Mouse (Mus musculus) liver, embryonic 11.5 days (tissue): ENCODE measurements around the gene Pde1c. TPM values are rescaled to one million over a fixed set of nuclear protein-coding genes. Genes with fewer than 3 reads are reported as not detected.

Source experiments
- ATAC-seq: fragments of 200-750 bp; cut with Nextera tagmentation; replicated peaks from 2 replicates; pipeline ENCODE4 v1.8.0; 2017; ENCODE audit warnings: moderate number of reproducible peaks, mild to moderate bottlenecking, moderate TSS enrichment, moderate library complexity; ENCODE audit not compliant: low FRiP score
- DNase-seq: peaks from one replicate; pipeline ENCODE4 v3.0.0-alpha.2; 2017; ENCODE audit warnings: low spot score
- H3K27ac ChIP-seq: fragments of 300-500 bp; sonication (generic); 2 replicates; pipeline ENCODE4 v1.5.1; 2014; ENCODE audit warnings: mild to moderate bottlenecking, low read depth, low read length, control low read depth
- H3K27me3 ChIP-seq: fragments of 300-500 bp; sonication (generic); replicated peaks from 2 replicates; pipeline ENCODE4 v1.6.1; 2014; ENCODE audit warnings: low read length, mixed read lengths; ENCODE audit not compliant: control insufficient read depth, insufficient read depth
- H3K36me3 ChIP-seq: fragments of 300-500 bp; sonication (generic); 2 replicates; pipeline ENCODE4 v1.6.1; 2014; ENCODE audit warnings: mild to moderate bottlenecking, low read length, moderate library complexity, mixed read lengths; ENCODE audit not compliant: control insufficient read depth, insufficient read depth
- H3K4me1 ChIP-seq: fragments of 300-500 bp; sonication (generic); replicated peaks from 2 replicates; pipeline ENCODE4 v1.6.1; 2014; ENCODE audit warnings: low read length, mixed read lengths; ENCODE audit not compliant: control insufficient read depth, insufficient read depth
- H3K4me2 ChIP-seq: fragments of 300-500 bp; sonication (generic); 2 replicates; pipeline ENCODE4 v1.6.1; 2014; ENCODE audit warnings: mild to moderate bottlenecking, control low read depth, moderate library complexity
- H3K4me3 ChIP-seq: fragments of 300-500 bp; sonication (generic); 2 replicates; pipeline ENCODE4 v1.5.1; 2014; ENCODE audit warnings: low read depth, low read length, control low read depth
- H3K9ac ChIP-seq: fragments of 300-500 bp; sonication (generic); 2 replicates; pipeline ENCODE4 v1.6.1; 2014; ENCODE audit warnings: low read depth, low read length, control low read depth
- H3K9me3 ChIP-seq: fragments of 300-500 bp; sonication (generic); 2 replicates; pipeline ENCODE4 v1.6.1; 2016; ENCODE audit warnings: low read length, inconsistent platforms, mixed read lengths; ENCODE audit not compliant: control insufficient read depth
- WGBS: fragments of 180-500 bp; shearing (Covaris S2); extraction: QIAGEN DNeasy Blood & Tissue Kit; methylation state at CpG from one replicate; pipeline ENCODE4 v1.1.7; 2014; 5-methylcytosine and 5-hydroxymethylcytosine counted together
- polyA plus RNA-seq: library from polyadenylated mRNA; unstranded; fragments of >200 nt; fragmentation: Nextera tagmentation; extraction: Ambion mirVana; gene quantifications from 2 replicates; pipeline ENCODE4 v1.2.1, GENCODE M21; 2014

The Pde1c gene
- polyA plus RNA-seq, 1 experiment from 2014 or later: 0.89 TPM

DNA sequence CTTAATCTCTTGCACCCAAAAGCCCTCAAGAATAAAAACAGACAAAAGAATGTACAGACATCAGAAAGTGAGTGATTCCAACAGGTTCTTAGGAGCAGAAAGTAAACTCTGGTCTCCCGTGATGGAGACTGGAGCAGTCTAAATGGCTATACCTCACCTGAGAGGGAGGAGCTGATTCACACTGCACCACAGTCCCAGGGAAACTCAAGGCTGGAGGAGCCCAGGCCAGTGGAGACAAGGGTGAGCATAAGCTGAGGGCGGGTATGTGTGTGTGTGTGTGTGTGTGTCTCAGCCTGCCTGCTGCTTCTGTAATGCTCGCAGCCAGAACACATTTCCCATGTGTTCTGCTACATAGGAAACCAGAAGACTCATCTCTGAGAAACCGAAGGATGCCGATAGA is 179.7 kb downstream of the Pde1c start:
- Histone ChIP-seq H3K4me3 (no peak overlapping the region), H3K27ac (no peak overlapping the region), H3K36me3 (no peaks in the 10 kb centered on the region), H3K4me2 (no peak overlapping the region), H3K9me3 (no peaks in the 10 kb centered on the region), H3K27me3 (no peaks in the 10 kb centered on the region), H3K4me1 (no peaks in the 10 kb centered on the region), H3K9ac (no peak overlapping the region)
- 74% methylated on average over 5 of the region's 5 CpGs for WGBS
- DNase-seq: no peak
- ATAC-seq: no peak

DNA sequence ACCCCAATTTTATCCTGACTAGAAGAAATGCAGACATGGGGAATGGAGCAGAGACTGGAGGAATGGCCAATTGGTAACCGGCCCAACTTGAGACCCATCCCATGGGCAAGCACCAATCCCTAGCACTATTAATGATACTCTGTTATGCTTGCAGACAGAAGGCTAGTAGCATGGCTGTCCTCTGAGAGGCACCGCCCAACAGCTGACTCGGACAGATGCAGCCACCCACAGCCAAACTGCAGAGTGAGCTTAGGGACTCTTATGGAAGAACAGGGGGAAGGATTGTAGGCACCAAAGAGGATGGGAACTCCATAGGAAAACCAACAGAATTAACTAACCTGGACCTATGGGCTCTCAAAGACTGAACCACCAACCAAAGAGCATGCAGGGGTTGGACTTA is 192.5 kb downstream of the Pde1c start:
- no peak for DNase-seq
- H3K9me3 ChIP-seq: no peaks in the 10 kb centered on the region
- H3K4me1 ChIP-seq: no peaks in the 10 kb centered on the region
- no peak overlapping the region for H3K4me3 ChIP-seq
- no peaks in the 10 kb centered on the region for H3K36me3 ChIP-seq
- H3K27me3 ChIP-seq: no peaks in the 10 kb centered on the region
- WGBS: 90% methylated on average over 3 of the region's 3 CpGs
- no peak overlapping the region for H3K27ac ChIP-seq
- no peak for ATAC-seq
- no peak overlapping the region for H3K9ac ChIP-seq
- no peak overlapping the region for H3K4me2 ChIP-seq

DNA sequence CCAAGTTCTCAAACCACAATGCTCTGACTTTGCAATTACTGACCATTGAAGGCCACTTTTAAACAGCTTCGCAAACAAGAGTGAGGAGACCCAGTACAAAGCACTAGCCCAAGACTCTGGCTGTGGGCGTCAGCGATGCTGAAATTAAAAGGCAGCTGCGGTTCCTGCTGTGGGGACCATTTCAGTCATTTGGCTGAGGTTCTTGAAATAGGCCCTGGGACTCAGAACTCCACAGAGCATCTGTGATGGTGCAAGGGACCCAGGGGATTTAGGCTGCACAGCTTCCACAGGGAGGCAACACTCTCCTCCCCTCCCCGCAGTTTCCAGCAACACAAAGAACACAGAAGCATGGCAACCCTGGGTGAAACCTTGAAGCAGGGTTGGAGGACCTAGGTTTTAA is 194.7 kb downstream of the Pde1c start:
- no peak overlapping the region for H3K4me2 ChIP-seq
- ATAC-seq (no peak), DNase-seq (no peak)
- H3K9ac ChIP-seq: no peak overlapping the region
- H3K27me3 ChIP-seq: no peaks in the 10 kb centered on the region
- 80% methylated on average over 5 of the region's 5 CpGs for WGBS
- H3K27ac ChIP-seq: no peak overlapping the region
- H3K36me3 ChIP-seq: no peaks in the 10 kb centered on the region
- no peaks in the 10 kb centered on the region for H3K4me1 ChIP-seq
- no peak overlapping the region for H3K4me3 ChIP-seq
- no peaks in the 10 kb centered on the region for H3K9me3 ChIP-seq

DNA sequence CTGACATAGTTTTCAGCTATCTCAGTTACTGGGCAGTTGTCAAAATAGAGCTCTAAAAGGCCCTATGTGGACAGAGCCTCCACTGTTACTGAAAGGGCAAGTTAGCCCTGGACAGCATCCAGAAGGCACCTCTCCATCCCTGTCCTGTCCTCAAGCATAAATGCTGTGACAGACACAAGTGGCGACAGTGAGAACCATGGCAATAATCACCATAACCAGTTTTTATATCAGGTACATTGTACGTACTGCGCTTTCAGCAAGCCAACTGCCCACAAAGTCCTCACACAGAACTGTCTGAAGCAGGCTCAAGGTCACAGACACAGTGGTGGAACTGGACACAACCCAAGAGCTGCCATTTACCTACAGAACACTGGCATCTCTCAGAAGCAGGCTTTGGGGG is 195.2 kb downstream of the Pde1c start:
- H3K4me2 ChIP-seq: no peak overlapping the region

DNA sequence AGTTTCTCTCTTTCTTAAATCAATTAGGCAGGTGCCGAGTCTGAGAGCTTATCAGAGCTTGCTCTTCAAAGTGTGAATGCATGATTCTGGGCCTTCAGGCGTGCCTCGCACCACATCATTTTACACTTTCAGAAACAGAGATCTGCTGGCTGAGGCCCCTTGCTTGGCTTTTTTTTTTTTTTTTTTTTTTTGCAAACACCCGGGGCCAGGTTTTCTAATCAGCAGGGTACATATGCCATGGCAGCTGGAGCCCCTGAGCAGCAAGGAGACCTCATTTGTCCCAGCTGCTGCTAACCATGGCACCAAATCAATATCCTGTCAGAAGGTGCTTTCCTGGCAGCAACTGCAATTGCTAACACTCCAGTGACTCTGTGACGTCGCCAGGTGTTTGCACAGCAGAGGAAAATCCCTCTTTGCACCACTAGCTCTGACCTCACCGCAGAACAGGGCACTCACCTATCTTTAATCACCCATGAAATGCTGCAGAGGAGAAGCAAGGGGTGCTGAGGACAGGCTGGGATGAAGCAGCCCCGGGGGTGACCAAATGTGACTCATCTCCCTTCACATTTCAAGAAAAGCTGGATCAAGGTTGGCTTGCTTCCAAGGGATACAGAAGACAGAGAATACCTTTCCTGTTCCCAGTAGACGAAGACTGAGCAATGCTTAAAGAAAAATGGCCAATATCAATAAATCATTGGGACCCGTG is 195.7 kb downstream of the Pde1c start:
- no peak overlapping the region for H3K4me2 ChIP-seq
- no peaks in the 10 kb centered on the region for H3K36me3 ChIP-seq
- H3K9ac ChIP-seq: no peak overlapping the region
- no peaks in the 10 kb centered on the region for H3K9me3 ChIP-seq
- no peak overlapping the region for H3K27ac ChIP-seq
- no peaks in the 10 kb centered on the region for H3K27me3 ChIP-seq
- no peak for ATAC-seq
- WGBS: 45% methylated on average over 10 of the region's 10 CpGs
- H3K4me3 ChIP-seq: no peak overlapping the region
- no peaks in the 10 kb centered on the region for H3K4me1 ChIP-seq
- no peak for DNase-seq

More for the DNA sequence above, 195.2 kb downstream of the Pde1c start:
- Histone ChIP-seq H3K9ac (no peak overlapping the region), H3K27ac (no peak overlapping the region), H3K36me3 (no peaks in the 10 kb centered on the region), H3K4me1 (no peaks in the 10 kb centered on the region), H3K4me3 (no peak overlapping the region), H3K9me3 (no peaks in the 10 kb centered on the region), H3K27me3 (no peaks in the 10 kb centered on the region)
- no peak for ATAC-seq
- 92% methylated on average over 3 of the region's 3 CpGs for WGBS
- no peak for DNase-seq

DNA sequence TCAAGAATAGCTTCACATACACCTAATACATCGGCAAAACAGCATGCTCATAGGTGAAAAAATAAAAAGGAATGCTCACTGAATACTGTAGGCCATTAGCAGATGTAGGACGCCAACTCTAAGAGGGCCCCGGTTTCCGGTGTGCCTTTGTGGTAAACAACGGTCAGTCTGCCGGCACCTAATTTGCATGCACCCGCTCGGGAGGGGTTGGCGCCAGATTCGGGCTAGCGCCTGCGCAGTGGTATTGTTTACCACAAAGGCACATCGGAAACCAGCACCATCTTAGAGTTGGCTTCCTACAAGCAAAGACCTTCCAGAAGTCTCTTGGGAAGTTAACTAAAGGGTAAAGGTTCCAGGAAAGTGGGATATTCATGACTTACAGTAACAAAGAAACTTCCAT is 199.4 kb downstream of the Pde1c start:
- WGBS: 81% methylated on average over 13 of the region's 13 CpGs
- H3K36me3 ChIP-seq: no peaks in the 10 kb centered on the region
- no peak overlapping the region for H3K4me3 ChIP-seq
- H3K4me1 ChIP-seq: no peaks in the 10 kb centered on the region
- H3K9ac ChIP-seq: no peak overlapping the region
- H3K27me3 ChIP-seq: no peaks in the 10 kb centered on the region
- no peaks in the 10 kb centered on the region for H3K9me3 ChIP-seq
- ATAC-seq: no peak
- no peak overlapping the region for H3K27ac ChIP-seq
- H3K4me2 ChIP-seq: no peak overlapping the region
- DNase-seq: no peak

DNA sequence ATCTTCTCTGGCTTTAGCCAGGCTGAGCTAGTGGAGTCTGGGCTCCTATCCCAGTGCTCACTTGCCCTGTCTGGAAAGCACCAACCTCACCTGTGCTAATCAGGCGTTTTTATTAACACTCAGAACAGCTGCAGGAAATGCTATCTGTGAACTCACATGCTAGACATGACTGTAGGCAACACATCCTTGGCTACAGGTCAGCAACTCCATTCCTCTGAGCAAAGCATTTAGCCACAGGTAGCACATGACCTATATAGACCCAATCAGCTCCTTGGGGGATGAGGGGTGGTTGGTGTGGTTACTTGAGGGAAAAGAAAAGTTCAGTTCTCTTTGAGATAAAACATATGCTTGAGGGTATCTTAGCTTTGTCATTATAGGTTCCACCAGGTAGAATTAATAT is 200.8 kb downstream of the Pde1c start:
- Histone ChIP-seq H3K27me3 (0 out of 2 replicates have a peak, but pooled peaks cover 4% of the 10 kb centered on the region), H3K4me3 (no peak overlapping the region), H3K9me3 (no peaks in the 10 kb centered on the region), H3K4me1 (no peaks in the 10 kb centered on the region), H3K4me2 (no peak overlapping the region), H3K27ac (no peak overlapping the region), H3K36me3 (no peaks in the 10 kb centered on the region), H3K9ac (no peak overlapping the region)
- WGBS: 41% methylated on average over 1 of the region's 1 CpGs
- DNase-seq (no peak), ATAC-seq (no peak)

DNA sequence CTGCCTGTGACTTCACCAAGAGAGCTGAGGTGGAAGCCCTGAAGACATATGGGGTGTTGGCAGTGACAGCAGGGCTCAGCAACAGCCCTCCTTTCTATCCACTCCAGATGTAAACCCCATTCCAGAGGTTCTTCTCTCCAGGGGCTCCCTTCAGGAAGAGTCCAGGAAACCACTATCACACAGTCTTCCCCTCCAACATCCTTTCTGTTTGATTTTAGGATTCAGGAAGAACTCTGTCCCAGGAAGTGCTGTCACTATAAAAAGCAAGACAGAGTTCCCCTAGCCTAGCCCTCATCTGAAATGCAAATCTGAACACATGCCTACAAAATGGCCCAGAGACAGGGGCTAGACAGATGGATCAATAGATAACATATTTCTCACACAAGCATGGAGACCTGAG is 201.6 kb downstream of the Pde1c start:
- peaks cover under 1% of the 10 kb centered on the region; the same call in 1 of the 2 replicates for H3K4me1 ChIP-seq
- H3K36me3 ChIP-seq: no peaks in the 10 kb centered on the region
- H3K9ac ChIP-seq: no peak overlapping the region
- no peak overlapping the region for H3K27ac ChIP-seq
- DNase-seq (no peak), ATAC-seq (no peak)
- no peak overlapping the region for H3K4me3 ChIP-seq
- H3K9me3 ChIP-seq: no peaks in the 10 kb centered on the region
- peaks cover 4% of the 10 kb centered on the region for H3K27me3 ChIP-seq
- no peak overlapping the region for H3K4me2 ChIP-seq

DNA sequence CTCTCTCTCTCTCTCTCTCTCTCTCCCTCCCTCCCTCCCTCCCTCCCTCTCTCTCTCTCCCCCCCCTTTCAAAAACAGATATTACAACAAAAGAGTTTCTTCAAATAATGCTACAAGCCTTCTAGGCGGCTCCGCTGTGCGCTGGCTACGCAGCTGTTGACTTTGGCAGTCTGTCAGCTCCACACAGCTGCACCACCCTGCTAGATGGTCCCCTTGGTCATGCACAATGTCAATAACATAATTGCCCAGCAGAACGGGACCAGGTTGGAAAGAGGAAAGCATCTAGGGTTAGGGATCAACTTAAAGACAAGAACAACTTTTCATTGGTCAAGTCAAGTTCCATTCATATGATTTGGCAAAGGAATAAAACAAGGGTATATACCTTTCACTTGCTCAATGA is 206.3 kb downstream of the Pde1c start:
- Histone ChIP-seq H3K9ac (no peak overlapping the region), H3K4me1 (peaks cover 3% of the 10 kb centered on the region; the same call in 1 of the 2 replicates), H3K36me3 (no peaks in the 10 kb centered on the region), H3K27me3 (peaks cover 15% of the 10 kb centered on the region), H3K4me3 (no peak overlapping the region), H3K27ac (no peak overlapping the region), H3K9me3 (no peaks in the 10 kb centered on the region), H3K4me2 (no peak overlapping the region)
- DNase-seq (no peak), ATAC-seq (no peak)
- 14% methylated on average over 5 of the region's 5 CpGs for WGBS
